Mouse (Mus musculus) heart, adult 18-20 months (tissue): ENCODE data around the gene Cd300lb. TPM values are rescaled to one million over a fixed set of nuclear protein-coding genes. Genes with fewer than 3 reads are reported as not detected.
"Not testable (repeated sequence)": the region's sequence is repeated elsewhere in the genome, so short reads cannot be mapped to it uniquely, and the experiment has no call there.

Experiments used
- DNase-seq, 2 experiments: peaks; one replicate each; pipeline ENCODE4 v3.0.0; 2021 to 2022; ENCODE audit warnings: mixed read lengths in 1 of 2
- long read RNA-seq, 2 experiments: library from polyadenylated mRNA; stranded (forward); transcript quantifications; one replicate each; pipeline ENCODE4 v2.0.0; 2021
- total RNA-seq, 2 experiments: library from RNA; stranded (reverse); gene quantifications; 2 replicates each; pipeline ENCODE4 v1.2.3; 2021

Gene Cd300lb
- total RNA-seq = under 1 TPM; 0.23 to 0.40 TPM
- long read RNA-seq, experiment 1 = 0 reads
- long read RNA-seq, experiment 2 = 0 reads

DNA sequence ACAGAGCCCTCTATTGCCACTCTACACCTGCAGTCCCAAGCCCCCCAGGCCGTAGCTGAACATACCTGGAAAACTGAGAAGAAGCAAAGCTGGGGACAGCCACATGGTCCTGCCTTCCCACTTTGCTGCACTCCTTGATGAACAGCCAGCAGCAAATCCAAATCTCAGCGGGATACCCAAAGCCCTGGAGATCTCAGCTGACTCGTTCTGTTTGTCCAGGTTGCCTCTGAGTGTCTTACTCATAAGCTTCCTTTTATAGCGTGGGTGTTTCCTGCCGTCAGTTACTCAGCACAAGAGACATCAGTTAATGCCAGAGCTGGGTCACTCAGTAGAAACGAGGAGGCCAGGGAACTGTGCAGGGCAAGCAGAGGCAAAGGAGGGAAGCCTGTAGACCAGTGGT, at the start of gene Cd300lb:
Cd300lb (minus strand) TSS at position 243 of the 400 bp plus-strand sequence.
- no peak for DNase-seq

GRCm38 (mm10) chr11:114981866-114982265, 47.7 kb upstream of the Cd300lb start:
- peak in 1 of 2 experiments; percentile 25 for DNase-seq

GRCm38 (mm10) chr11:114972726-114973125, 38.5 kb upstream of the Cd300lb start:
- DNase-seq = no peak

DNA sequence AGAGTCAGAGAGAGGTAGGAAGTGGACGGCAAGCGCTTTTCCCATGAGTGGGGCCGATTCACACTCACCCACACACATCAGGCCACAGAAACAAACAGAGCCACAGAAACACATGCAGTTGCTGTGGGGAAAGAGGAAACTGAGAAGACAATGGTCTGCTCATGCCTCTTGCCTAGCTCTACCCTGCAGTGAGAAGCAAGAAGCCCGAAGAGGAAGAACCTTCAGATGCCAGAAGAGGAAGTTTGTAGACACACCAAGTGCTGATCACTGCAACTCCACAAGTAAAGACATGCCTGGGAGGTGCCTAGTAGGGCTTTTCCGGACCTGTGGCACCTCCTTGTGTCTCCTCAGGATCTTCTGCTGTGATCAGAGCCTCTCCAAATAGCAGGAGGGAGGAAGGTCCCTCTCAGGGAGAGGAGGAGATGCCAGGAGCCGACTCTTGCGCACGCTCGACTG, 34.6 kb upstream of the Cd300lb start, which contains the start of gene Cd300c:
Cd300c (minus strand) TSS at position 406 of the 456 bp plus-strand sequence.
- DNase-seq = peak; percentile 10 to 56

DNA sequence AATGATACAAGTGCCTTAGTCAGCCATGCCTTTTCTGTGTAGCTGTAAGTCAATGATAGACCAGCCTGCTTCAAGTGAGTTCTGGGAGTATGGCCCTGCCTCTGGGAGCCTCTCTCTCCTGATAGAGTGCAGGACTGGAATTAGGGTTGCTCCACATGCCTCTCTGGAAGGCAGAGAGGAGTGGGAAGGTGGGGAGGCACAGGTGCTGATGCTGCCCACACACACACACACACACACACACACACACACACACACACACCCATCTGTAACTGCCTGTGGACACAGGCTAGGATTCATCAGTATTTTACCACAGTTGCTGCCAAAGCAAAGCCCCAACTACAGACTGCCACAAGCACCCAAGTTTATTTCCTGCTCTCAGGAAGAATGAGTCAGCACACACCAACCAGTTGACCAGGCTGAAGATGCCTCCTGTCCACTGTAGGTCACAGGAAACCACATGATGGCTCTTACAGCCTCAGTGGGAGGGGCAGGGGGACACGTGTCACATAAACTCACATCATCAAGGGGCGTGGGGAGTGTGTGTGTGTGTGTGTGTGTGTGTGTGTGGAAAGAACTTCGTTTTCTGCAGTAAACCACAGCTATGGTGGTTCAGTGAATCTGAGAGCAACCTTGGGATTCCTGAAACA, 31.1 kb upstream of the Cd300lb start:
- DNase-seq = peak; percentile 13 to 30

DNA sequence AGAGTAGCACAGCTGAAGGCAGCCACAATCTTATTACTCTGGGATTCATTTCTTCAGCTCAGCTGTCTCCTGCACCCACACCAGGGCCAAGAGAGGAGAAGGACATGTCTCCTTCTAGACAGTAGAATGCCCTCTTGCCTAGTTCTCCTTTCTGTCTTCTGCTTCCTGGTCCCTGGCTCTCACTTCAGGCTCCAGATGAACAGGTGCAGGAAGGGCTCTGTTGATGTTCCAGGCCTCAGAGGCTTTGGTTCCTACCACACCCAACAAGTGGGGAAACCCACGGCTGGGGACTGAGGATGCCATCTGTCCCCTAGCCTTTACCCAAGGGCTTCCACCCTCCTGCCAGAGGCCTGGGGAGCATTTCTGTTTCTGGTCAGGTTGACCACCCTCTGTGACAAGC, 26.2 kb upstream of the Cd300lb start:
- no peak for DNase-seq

- peak in 1 of 2 experiments; percentile 20 for DNase-seq
Observed at GRCm38 (mm10) chr11:114933591-114933990, 595 bp downstream of the Cd300lb start.

- peak in 1 of 2 experiments; percentile 31 for DNase-seq
Observed at GRCm38 (mm10) chr11:114931041-114931440, 3.1 kb downstream of the Cd300lb start.

- DNase-seq = no peak
Observed at GRCm38 (mm10) chr11:114929581-114929980, 4.6 kb downstream of the Cd300lb start.

- DNase-seq = no peak
Observed at GRCm38 (mm10) chr11:114923961-114924360, 10.2 kb downstream of the Cd300lb start.

GRCm38 (mm10) chr11:114922439-114922838, 11.7 kb downstream of the Cd300lb start:
- no peak for DNase-seq

DNA sequence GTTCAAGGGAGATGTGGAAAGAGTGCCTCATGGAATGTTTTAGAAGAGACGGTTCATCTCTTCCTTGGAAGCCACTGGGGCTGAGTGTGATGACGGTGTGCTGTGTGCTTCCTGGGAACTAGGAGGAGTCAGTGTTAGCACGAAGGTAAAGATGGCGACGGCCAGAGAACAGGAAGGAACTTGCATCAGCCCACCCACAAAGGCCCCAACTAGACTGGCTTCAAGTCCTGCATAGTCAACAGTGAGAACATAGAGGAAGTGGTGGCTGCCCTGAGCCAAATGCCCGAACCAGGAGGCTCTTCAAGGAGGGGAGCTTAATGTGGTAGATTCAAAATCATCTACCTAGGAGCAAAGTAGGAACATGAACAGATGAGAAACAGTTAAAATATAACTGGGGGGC, 17.1 kb downstream of the Cd300lb start:
- peak in 1 of 2 experiments; percentile 39 for DNase-seq

GRCm38 (mm10) chr11:114914978-114915377, 19.2 kb downstream of the Cd300lb start:
- DNase-seq = peak in 1 of 2 experiments; percentile 61

DNA sequence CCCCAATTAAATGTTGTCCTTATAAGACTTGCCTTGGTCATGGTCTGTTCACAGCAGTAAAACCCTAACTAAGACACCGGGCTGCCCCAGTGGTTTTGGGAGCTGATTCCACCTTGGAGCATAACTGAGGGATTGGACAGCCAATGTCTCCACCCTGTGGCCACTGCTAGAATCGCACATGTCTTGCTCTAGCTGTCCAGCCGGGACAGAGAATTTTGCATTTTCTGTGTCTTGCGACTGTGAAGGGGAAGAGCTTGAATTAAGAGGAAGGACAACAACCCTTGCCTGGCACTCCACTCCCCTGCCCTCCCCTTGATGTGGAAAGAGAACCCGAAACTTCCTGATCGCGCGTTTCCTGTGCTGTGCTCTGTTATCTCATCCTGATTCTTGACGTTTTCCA, 21.3 kb downstream of the Cd300lb start:
- DNase-seq = peak; percentile 78 to 86

GRCm38 (mm10) chr11:114909538-114909937, 24.6 kb downstream of the Cd300lb start:
- DNase-seq = not testable (repeated sequence)

DNA sequence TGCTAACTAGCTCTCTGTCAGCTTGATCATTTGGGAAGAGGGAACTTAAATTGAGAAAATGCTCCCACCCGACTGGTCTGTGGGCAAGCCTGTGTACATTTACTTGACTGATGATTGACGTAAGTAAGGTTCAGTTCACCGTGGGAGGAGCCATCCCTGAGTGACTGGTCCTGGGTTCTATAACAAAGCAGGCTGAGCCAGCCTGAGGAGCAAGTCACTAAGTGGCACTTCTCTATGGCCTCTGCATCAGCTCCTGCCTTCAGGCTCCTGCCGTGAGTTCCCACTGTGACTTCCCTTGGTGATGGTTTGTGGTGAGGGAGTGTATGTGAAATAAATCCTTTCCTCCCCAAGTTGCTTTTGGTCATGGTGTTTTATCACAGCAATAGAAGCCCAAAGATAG, 26.1 kb downstream of the Cd300lb start:
- no peak for DNase-seq

DNA sequence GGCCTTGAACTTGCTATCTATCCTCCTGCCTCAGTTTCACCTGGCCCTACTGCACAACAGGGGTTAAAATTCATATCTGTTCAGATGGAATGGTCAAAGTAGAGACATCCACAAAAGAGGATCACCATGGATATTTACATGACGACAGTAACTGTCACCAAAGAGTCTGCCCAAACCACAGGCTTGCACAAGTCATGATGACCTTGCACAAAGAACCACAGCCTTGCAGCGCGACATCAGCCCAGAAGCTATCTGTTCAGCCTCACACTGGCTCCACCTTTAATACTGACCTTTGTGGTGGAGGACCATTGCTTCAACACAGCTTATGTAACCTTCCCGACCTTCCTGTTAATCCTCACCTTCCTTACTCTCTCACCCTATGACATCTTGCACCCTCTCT, 26.6 kb downstream of the Cd300lb start:
- peak in 1 of 2 experiments; percentile 56 for DNase-seq

DNA sequence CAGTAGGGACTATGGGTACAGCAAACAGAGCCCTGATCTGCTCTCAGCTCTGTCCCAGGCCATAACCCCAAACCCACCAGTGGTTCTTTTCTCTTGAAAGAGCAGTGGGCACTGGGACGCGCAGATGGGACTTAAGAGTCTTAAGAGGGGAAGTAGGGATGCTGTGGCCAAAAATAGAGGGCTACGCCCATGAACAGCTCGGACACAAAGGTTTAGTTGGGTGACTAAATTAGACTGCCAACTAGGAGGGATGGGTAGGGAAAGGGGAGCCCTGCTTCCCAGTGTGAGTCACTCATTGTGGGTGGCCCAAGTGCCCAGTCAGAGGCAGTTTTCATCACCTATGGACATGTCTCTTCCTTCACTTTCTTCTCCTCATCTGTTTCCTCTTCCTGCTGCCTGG, 31.0 kb downstream of the Cd300lb start:
- no peak for DNase-seq

GRCm38 (mm10) chr11:114898026-114898425, 36.2 kb downstream of the Cd300lb start:
- DNase-seq = peak; percentile 41 to 87

DNA sequence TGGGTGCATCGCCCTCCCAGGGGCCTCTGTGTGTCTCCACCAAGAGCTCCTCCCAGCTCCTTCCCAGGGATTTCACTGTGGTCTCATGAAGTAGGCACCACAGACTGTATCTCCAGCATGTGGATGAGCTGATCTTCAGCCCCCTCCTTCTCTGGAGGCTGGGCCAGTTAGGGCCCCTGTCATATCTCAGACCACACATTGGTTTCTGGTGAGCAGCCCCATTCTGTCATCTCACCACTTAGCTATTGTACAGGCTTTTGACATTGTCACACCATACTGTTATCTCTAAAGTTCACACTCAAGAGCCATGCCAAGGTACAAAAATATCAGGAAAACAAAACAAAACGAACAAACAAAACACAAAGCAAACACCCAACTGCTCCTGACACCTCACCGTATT, 38.1 kb downstream of the Cd300lb start:
- DNase-seq = no peak

GRCm38 (mm10) chr11:114890542-114890941, 43.6 kb downstream of the Cd300lb start:
- no peak for DNase-seq

- DNase-seq = peak; percentile 38 to 66
Observed at GRCm38 (mm10) chr11:114889991-114890518, 44.1 kb downstream of the Cd300lb start, which contains the start of gene Cd300a. TSS of gene Cd300a (plus strand) at chr11:114890041.

GRCm38 (mm10) chr11:114884380-114885100, 49.6 kb downstream of the Cd300lb start:
- DNase-seq = peak in 1 of 2 experiments; percentile 45
